Mouse (Mus musculus): ENCODE measurements around the gene Nlgn2.

Gene Nlgn2

DNA sequence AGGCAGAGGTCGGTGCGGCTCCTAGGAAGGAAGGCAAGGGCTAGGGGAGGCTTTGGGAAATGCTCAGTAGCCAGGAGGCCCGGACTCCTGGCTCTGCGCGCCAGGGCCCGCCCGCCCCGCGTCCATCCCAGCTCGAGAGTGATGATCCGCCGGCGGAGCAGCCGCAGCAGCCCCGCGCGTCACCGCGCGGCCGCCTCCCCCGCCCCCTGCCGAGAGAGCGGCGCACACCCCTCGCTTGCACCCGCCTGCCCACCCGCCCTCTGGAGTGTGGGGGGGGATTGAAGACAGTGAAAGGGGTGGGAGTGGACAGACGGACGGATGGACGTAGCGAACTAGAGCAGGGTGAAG lies at the start of gene Nlgn2:
Nlgn2 (minus strand) TSS at position 181 of the 348 bp plus-strand sequence.
- no peak for DNase-seq

DNA sequence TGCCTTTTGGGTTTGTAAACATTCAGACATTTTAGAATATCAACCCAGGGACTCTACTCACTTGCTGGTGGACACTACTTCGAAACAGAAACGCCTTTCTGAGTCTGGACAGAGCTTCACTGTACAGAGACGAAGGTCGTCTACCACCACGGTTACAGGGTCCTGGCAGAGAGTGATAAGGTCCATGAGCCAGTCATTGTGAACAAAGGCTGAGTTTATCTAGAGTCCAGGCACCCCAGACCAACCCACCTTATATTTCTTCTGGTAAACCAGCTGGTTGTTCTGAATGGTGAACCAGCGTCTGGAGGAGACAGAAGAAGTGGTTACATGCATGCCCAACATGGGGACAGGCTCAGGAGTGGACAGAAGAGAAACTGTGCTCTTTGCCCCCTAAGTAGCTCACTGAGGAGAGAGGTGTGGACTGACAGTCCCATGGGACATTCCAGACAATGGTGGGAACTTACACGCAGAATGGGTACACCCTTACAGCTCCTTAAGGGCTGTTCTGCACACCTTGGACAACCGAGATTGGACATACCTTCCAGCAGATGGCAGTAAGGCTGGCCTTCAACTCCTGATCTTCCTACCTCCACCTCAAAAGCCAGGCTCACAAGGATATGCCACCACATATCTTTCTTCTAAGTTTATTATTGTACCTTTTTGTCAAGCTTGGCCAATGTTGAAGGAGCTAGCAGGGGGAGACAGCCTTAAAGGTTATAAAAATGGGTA lies 49.5 kb upstream of the Nlgn2 start:
- peak in 1 of 2 experiments; percentile 52 for DNase-seq

DNA sequence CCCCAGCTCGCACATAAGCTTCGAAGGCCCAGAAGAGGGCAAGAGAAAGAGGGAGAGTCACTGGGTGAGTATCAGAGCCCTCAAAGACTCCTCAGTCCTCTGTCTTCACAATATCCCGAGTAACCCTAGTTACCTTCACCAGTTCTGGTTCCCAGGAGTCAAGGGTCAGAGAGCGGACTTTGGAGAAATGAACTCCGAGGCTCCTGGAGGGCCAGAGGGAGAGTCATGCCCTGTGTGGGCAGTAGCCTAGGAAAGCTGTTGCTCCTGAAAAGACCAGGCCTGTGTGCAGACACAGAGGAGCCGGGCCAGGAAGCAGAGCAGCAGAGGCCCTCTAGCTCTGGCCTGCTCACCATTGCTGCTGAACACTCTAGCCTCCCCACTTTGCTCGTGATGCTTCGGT lies 47.1 kb upstream of the Nlgn2 start:
- DNase-seq: no peak

DNA sequence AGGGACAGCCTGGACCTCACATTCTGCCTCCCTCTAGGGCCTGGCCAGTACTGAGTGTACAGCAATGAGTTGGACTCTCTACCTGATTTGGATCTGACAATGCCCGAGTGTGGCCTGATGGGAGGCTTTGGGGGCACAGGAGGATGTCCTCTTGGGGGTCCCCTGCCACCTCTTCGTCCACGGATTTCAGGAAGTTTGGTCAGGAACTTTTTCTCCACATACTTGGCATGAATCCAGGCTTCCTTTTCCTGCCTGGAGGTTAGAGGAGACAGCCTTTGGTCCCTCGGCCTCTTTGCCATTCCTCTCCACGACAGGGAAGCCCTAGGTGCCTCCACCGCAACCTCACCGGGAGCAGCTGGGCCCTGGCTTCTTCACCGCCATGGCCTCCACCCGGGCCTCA lies 46.7 kb upstream of the Nlgn2 start:
- DNase-seq: peak in 1 of 2 experiments; percentile 28

DNA sequence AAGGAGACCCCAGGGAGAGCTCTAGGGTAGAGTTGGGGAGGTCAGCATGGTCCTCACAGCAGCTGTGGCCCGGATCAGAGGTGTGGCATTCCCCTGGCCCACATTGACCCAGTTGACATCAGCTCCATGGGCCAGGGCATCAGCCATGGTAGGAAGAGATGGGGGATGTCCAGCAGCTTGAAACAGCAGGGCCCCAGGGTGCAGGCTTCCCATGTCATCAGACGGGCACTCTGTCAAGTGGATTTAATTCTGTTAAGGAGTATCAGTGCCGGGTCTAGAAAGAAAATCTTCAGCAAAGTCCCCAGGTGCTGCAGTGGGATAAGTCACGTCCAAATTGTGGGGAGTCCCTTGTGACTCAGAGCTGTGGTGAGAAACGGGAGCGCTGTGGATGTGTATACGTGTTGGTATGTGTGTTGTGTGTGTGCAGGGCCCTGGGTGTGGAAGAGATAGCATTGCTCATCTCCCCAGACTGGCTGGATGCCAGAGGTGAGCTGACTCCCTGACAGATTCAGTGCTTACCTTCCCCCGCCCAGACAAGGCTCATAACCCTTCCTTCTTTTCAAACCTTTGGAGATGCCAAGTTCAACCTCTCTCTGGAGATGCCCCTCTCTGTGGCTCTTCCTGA lies 46.1 kb upstream of the Nlgn2 start:
- no peak for DNase-seq

DNA sequence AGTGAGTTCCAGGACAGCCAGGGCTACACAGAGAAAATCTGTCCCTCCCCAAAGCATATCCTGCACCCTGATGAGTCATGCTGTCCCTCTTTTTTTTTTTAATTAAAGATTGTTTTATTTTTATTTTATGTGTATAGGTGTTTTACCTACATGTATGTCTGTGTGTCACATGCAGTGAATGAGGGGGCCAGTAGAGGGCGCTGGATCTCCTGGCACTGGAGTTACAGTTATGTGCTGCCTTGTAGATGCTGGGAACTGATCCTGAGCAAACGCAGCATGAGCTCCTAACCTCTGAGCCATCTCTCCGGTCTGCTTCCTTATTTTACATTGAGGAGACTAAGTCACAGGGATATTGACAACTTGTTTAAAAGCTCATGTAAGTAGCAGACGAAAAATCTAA lies 45.5 kb upstream of the Nlgn2 start:
- DNase-seq: peak in 1 of 2 experiments; percentile 49

DNA sequence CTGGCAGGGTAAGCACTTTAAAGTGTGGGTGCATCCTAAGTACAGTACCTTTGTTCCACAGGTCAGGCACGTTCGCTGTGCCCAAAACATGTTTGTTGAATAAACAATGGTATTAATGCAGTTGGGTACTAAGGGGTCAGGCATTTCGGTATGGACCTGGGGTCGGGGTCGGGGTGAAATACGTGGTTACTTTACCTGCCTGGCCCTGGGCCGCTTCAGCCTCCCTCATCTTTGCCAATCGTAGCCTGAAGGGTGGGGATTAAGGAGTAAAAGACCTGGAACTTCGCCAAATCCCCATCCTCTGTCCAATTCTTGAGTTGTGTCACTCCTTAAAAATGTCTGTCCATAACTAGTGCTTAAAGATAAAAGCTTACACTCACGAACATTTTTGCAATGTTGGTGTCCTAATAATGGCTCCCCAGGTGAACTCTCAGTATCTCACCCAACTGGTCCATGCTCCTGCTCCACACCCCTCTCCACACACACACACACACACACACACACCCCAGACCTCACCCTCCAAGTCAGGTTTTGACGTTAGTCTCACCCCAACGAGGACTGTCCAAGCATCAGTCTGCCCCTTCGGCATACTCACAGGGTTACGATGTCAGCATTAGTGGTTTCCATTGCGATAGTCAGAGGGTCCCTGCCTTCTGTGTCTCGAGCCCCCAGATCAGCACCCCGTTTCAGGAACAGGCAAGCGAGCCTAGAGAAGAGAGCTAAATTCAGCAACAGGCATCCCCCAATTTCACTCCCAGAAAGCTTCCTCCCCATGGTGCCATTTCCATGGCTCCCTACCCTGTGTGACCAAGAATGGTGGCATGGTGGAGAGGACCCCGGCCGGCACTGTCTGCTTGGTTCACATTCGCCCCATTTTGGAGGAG lies 44.4 kb upstream of the Nlgn2 start:
- no peak for DNase-seq

DNA sequence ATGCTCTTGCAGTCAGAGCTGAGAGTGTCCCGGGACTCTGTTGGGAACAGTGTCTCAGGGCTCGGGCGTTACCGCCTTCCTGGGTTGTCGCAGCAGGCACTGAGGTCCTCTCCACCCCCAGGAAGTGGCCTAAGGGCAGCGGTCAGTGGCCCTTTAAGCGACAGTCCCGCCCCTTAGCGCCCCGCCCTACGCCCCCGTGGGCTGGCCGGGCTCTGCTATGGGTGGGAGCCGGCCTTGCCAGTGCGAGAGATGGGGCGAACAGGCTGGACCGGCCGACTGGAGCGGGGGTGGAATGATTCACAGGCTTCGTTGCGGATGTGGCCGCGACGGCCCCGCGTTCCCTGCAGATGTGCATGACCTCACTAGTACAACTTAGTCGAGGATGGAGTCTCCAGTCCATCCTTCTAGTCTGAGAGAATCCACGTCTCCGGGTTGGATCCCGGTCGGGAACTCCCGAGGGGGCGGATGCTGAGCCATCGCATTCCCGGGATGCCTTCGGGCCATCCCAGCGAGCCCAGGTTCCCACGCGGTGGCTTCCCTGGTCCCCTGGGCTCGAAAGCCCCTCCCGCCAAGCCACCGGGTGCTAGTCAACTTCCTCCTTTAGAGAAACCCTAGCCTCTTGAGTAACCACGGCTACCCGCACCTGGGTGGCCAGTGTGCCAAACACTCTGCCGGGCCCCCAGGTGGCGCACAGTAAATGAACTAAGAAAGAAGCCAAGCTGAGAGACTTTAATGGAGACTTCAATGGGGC lies 43.4 kb upstream of the Nlgn2 start, which contains the start of gene Kctd11:
Kctd11 (minus strand) TSS at position 554 of the 751 bp plus-strand sequence.
- peak; percentile 94 to 96 for DNase-seq

DNA sequence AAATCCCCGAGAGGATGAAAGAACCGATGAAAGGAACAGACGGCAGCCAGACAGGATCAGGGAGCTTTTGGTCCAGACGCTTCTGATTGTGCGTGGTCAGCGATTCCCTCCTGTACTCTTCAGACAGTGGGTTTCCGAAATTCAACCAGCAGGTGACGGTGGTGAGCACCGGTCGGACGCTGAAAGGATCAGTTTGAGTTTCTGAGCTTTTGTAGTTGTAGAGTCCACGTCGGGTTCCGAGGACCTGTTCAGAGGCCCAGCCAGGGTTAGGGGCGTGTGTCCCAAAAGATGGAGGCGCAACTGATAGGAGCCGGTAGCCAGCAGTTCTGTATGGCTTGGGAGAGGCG lies 42.9 kb upstream of the Nlgn2 start:
- peak in 1 of 2 experiments; percentile 87 for DNase-seq

DNA sequence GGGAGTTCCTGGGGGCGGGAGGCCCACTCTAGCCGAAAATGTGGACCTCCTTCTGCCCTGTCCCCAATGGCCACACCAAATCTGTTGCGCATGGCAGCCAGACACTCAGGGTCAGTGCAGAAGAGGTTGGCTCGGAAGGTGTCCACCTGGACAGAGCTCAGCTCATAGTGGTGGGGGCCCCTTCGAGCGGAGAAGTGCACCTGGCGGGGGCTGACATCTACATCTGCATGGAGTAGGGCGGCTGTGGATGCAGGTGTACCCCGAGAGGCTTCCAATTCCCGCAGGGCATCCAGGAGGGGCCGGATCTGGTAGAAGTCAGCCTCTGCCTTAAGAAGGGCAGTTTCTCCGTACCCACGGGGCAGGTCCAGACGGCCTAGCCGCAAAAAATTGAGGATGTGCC lies 42.1 kb upstream of the Nlgn2 start:
- no peak for DNase-seq

DNA sequence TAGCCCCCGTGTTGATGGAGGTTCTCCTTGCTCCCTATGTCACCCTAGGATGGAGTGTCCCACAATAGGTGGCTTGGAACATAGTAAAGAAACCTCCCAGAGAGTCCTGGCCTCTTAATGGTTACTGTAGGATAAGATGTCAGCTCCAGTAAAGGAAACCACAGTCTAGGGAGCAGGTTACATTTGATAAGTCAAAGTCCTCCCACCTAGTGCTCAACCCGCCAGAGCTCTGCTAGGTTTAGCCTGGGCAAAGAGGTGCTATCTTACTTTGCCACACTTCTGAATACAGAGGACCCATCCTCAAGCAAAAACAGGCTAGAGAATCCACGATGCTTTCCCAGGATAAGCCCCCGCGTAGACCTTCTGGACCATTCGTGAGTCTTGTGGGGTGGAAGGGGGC lies 41.4 kb upstream of the Nlgn2 start:
- no peak for DNase-seq

DNA sequence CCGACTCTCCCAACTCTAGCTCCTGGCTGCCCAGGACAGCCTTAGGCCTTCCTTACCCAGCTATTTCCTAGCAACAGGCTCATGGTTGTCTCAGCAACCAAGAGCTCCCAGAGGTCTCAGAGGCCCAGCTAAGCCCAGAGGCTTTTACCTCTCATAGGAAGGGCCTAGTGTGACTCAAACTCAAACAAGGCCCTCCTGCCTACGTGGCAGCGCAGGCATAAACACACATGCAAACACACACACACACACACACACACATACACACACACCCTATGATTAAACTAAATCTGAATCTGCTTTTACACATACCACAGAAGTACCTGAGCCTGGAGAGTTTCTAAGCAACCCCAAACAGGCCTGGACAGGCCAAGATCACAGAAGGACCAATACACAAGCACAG lies 40.8 kb upstream of the Nlgn2 start:
- no peak for DNase-seq

DNA sequence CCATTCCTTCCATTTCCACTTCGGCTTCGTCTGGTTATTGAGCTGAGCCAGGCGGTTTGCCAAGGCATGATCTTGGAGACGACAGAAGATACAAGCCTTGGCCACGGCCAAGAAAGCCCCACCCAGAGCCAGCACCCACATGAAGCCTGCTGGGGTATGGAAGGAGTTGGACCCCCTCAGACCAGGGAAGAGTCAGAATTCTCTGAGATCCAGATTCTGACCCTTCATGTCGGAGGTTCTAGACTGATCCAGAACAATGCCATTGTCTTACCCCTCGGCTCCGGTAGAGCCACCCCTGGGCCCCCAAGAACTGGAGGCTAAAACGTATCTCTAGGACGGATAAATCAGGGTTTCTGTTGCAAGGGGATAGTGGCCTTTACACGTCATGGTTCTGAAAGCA lies 40.3 kb upstream of the Nlgn2 start, which contains the start of gene Tmem95:
Tmem95 (minus strand) TSS at position 141 of the 400 bp plus-strand sequence.
- DNase-seq: no peak

DNA sequence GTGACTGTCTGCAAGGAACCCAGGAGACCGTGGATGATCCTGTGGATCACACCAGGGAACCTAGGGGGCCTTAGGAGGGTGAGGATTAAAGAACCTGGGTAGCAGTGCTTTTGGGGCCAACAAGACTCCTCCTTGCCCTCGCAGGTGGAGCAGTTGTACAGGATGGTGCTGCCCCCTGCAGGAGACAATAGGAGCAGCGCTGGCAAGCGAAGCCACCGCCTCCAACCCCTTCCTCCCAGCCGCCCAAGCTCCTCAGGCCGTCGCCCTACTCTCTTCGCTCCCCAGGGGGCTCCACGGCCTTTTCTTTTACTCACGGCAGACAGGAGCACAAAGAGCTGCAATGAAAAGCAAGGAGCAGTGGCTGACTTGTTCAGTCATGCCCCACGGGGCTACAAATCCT lies 39.3 kb upstream of the Nlgn2 start:
- peak; percentile 92 to 95 for DNase-seq

DNA sequence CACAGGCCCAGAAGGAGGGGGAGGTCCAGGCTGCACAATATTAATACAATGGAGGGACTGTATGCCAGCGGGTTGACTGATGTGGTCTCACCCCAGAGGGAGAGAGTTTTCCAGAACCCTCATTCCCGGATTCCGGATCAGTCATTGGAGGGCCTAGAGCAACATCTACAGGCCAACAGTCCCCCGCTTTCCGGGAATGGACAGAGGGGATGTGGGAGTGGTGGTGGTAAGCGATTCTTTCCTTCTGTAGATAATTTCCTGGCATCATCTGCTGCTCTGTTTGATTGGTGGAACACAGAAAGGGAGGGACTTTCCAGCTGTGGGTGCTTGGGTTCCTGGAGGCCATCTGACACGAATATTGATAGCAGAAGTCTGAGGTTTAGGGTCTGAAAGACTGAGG lies 38.6 kb upstream of the Nlgn2 start:
- peak; percentile 81 to 89 for DNase-seq

DNA sequence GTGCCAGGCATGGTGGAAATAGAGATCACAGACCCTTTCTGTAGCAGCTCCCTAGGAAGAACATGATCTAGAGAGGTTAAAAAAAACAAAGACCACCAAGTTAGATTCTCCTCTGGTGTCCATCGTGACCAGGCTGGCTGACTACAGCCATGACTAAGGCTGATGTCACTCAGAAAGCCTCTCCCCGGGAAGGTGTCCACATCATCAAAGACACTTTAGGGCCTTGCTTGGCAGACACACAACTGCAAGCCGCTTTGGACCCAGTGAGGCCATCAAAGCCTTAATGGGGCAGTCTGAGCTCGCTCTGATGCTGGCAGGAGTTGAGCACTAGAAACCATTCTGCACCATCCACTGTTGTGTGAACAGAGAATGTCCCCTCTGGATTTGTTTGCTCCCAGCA lies 34.9 kb upstream of the Nlgn2 start:
- no peak for DNase-seq

DNA sequence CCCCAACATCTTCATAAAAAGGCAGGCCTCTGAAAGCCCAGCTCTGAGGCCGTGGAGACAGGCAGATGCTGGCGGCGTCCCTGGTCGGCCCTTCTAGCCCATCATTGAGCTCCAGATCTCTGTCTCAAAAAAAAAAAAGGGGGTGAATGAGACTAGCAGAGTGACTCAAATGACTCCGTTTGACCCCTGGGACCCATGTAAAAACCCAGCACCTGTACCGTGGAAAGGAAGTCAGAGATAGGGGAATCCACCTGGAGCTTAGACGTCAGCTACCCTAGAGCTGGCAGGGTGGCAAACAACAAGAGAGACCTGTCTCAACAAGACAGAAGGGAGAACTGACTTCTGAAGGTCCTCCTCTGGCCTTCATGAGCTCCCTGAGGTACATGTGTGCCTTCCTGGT lies 34.2 kb upstream of the Nlgn2 start:
- DNase-seq: no peak

DNA sequence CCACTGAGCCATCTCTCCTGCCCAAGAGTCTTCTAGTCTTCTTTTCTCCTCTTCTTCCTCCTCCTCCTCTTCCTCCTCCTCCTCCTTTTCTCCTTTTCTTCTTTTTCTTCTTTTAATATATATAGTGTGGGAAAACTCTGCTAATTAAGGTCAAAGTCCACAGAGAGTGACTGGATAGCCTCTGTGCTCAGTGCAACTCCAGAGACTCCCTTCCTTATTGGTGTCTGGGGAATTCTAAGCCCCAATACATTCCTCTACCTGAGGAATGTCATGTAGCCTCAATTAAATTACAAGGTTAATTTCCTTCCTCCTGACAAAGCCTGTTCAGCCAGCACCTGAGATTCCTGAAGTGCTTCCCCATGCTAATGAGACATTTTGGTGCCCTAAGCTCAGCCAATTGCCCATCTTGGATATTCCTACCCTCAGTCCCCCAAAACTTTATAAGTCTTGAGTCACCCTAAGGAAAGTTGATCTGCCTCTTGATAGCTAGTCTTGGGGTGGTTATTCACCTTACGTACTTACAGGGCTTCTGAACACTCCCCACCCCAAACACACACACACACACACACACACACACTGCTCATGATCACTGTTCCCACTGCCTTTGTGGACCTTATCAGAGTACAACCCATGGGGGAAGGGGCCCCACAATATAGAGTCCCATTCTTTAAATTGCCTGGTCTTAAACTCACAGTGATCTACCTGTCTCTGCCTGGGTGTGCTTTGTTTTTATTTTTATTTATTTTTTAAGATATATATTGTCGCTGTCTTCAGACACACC lies 32.9 kb upstream of the Nlgn2 start:
- DNase-seq: no peak

DNA sequence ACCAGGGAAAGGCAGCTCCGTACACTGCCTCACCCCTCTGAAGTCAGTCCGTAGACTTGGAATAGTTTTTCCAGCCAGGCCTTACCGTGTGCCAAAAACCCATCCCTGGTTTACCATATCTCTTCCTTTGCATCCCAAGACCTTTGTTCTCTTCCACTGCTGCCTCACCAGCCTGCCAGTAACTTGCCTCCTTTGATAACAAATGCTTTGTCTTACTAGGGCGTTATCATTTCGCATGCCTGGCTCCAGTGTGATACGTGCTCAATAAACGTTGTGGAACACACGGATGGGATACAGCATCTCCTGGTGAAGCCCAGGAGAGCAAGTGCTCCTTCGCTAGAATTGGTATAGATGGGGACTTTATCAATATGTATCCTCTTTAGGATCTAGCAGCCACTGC lies 29.8 kb upstream of the Nlgn2 start:
- no peak for DNase-seq

DNA sequence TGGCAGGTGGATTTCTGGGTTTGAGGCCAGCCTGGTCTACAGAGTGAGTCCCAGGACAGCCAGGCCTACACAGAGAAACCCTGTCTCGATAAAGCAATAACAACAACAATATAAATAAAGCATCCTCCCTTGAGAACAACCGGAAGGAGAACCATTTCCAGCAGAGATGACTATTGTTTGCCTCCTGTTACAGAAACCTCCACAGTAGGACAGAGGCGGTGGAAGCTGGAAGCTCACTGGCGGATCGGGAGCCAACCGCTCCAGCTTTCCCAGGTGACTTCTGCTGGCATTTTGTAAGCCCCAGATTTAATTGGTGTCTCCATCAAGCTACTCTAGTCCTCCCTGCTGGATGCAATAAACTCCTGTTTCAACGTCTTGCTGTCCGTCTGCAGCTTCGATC lies 28.0 kb upstream of the Nlgn2 start:
- no peak for DNase-seq

DNA sequence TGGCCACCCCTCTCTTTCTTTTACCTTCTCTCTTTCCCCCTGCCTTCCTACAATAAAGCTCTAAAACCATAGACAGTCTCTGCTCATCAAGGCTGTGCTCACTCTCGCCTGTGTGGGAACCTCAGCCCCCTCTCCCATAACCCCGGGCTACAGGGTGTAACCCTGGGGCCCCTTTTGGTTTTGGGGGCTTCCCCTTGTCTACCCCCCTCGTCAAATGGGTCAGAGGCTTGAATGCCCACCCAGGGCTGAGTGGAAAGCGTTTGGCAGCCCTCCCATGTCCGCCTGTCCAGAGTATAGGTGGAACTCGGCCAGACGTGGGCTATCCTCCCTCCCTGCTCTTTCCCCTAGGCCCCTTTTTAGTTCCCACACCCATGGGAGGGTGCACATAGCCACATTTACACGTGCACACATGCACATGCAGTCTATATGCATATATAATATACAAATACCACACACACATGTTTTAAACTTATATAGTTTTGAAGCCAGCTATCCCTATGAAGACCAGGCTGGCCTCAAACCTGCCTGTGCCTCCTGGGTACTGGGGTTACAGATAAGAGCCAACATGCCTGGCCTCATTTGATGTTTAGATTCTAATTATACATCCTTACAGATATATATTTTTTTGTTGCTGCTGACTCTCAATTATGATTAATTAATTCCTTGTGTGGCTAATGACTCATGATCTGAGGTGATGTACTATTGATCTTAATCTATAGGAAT lies 26.7 kb upstream of the Nlgn2 start:
- no peak for DNase-seq

All from lung, postnatal 4 days (tissue).